26 mouse cellular contexts compared by ENCODE assay signal in the genomic region with DNA sequence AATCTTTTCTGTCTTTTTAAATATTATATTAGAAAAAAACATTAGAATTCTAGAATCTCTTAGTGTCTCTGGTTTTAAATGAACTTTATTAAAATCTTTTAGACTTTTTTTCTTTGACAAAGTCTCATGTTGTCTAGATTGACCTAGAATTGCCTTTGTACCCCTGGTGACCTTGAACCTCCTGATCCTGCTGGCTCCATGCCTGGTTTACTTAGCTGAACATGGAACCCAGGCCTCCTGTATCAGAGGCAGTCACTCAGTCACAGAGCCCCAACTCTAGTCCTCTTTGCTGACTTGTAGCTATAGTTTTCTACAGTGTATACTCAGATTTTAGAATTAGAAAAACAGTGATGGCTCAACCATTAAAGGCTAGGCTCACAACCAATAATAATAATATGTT. TPM values are rescaled to one million over a fixed set of nuclear protein-coding genes. Genes with fewer than 3 reads are reported as not detected.
DNase-seq lines count a peak whose midpoint lies in the region; TF ChIP-seq lines count a peak whose summit lies in the region.
"Had no signal": no experiment of that assay in that cellular context is flagged by ENCODE, and none has a peak within 500 bp of the region (broad histone marks: within the 10 kb centered on the region; RNA-seq: fewer than 3 reads in every experiment).

No protein-coding gene starts in this region.

- no peak overlapping the region for H3K9ac ChIP-seq in liver, adult 2 months (ENCODE audit: low read depth, low read length)
- H3K9ac ChIP-seq: forebrain, postnatal 0 days; lung, embryonic 14.5 days; midbrain, embryonic 15.5 days; neural tube, embryonic 12.5 days had no signal

- intact Hi-C loops in gastrocnemius, adult 2 months (cut with DNase I) = no loop called here

- peaks cover 14% of the 10 kb centered on the region for H3K79me2 ChIP-seq in liver, adult 2 months (ENCODE audit: control insufficient read depth, insufficient read depth, low read length)

- no peak for TF ChIP-seq POLR2A in liver, adult 2 months (IDR thresholded peaks at IDR 0.05; ENCODE audit: extremely low read depth, insufficient read depth, low read length)

- TF ChIP-seq CTCF in liver, adult 2 months (IDR thresholded peaks at IDR 0.05; ENCODE audit: low read depth, low read length) = no peak
- TF ChIP-seq CTCF in gastrocnemius, adult 2 months (IDR thresholded peaks at IDR 0.05) = no peak

- H3K27ac ChIP-seq in liver, adult 2 months (replicated peaks; ENCODE audit: insufficient read depth, low read depth, low read length) = no peak overlapping the region
- H3K27ac ChIP-seq in gastrocnemius, adult 2 months = no peak overlapping the region
- H3K27ac ChIP-seq: forebrain, embryonic 10.5 days; heart, adult 2 months; hindbrain, embryonic 10.5 days; hindbrain, postnatal 0 days; layer of hippocampus, adult 2 months; limb, embryonic 10.5 days; midbrain, embryonic 15.5 days; neural tube, embryonic 12.5 days had no signal

- H3K4me3 ChIP-seq in liver, adult 2 months (ENCODE audit: insufficient read depth, low read depth, low read length) = no peak overlapping the region
- no peak overlapping the region for H3K4me3 ChIP-seq in gastrocnemius, adult 2 months
- H3K4me3 ChIP-seq: forebrain, embryonic 10.5 days; heart, adult 2 months; hindbrain, embryonic 10.5 days; layer of hippocampus, adult 2 months; limb, embryonic 10.5 days; midbrain, embryonic 15.5 days; neural tube, embryonic 12.5 days had no signal

- peak; percentile 53 to 76 for DNase-seq in adrenal gland, adult (ENCODE audit: inconsistent age in 2 of 2, low spot score in 1 of 2)
- no peak for DNase-seq in adrenal gland, adult 18-20 months (ENCODE audit: low spot score in 2 of 2)
- DNase-seq in heart, postnatal 4 days = peak; percentile 32
- DNase-seq in heart, adult 8-10 months (ENCODE audit: low spot score) = no peak
- DNase-seq in liver, adult 2 months (ENCODE audit: extremely low read depth, low read depth, low spot score) = peak; percentile 91
- DNase-seq in liver = no peak
- peak; percentile 43 for DNase-seq in kidney, postnatal 14 days
- DNase-seq in gastrocnemius, adult 2 months = no peak
- DNase-seq: cerebellum, adult 11-12 months; forebrain, postnatal 0 days; gastrocnemius, postnatal 25 days; heart, adult 2 months; lung, embryonic 14.5 days; lung, postnatal 4 days; right cerebral cortex, postnatal 14 days; spleen, adult 18-20 months; thymus, postnatal 25 days had no signal

- peaks cover 51% of the 10 kb centered on the region for H3K36me3 ChIP-seq in liver, adult 2 months (ENCODE audit: control insufficient read depth, insufficient read depth, low read length)

- peaks cover 17% of the 10 kb centered on the region for H3K4me1 ChIP-seq in liver, adult 2 months (ENCODE audit: control insufficient read depth, insufficient read depth, low read length)

- H3K27me3 ChIP-seq in liver, adult 2 months (ENCODE audit: control insufficient read depth, insufficient read depth, low read length) = no peaks in the 10 kb centered on the region
- H3K27me3 ChIP-seq: midbrain, embryonic 15.5 days; neural tube, embryonic 12.5 days had no signal

RNA-seq across cellular contexts. Expression of gene BC005537, which starts 4.6 kb away (rescaled TPM):
- total RNA-seq in adrenal gland, adult 18-20 months (2021) = 100 to 1,000 TPM; 173 to 246 TPM
- total RNA-seq in heart, postnatal 4 days (2021) = 100 to 1,000 TPM; 156 to 166 TPM
- 100 to 1,000 TPM; 108 to 118 (median 112) TPM for total RNA-seq in heart, adult 8-10 months (2022)
- 63.3 and 80.9 TPM in 2 replicates for total RNA-seq in liver, adult 2 months (2014; rRNA removed)
- 20.3 and 23.5 TPM in 2 replicates for polyA plus RNA-seq in liver, adult 2 months (2012; rRNA removed)
- 10 to 100 TPM; 47.1 to 52.2 TPM for total RNA-seq in gastrocnemius, adult 2 months (2021)

RNA-seq across cellular contexts. Expression of gene Acot13, which starts 25.3 kb away (rescaled TPM):
- total RNA-seq in adrenal gland, adult 18-20 months (2021) = 10 to 100 TPM; 67.1 to 80.5 TPM
- total RNA-seq in heart, postnatal 4 days (2021) = 100 to 1,000 TPM; 233 to 245 TPM
- total RNA-seq in heart, adult 8-10 months (2022) = 100 to 1,000 TPM; 404 to 453 (median 416) TPM
- total RNA-seq in liver, adult 2 months (2014; rRNA removed) = 95.8 and 97.7 TPM in 2 replicates
- 96.4 and 108 TPM in 2 replicates for polyA plus RNA-seq in liver, adult 2 months (2012; rRNA removed)
- 100 to 1,000 TPM; 123 to 190 TPM for total RNA-seq in gastrocnemius, adult 2 months (2021)

RNA-seq across cellular contexts. Expression of gene Tdp2, which starts 25.4 kb away (rescaled TPM):
- total RNA-seq in adrenal gland, adult 18-20 months (2021) = 10 to 100 TPM; 15.8 to 19.8 TPM
- total RNA-seq in heart, postnatal 4 days (2021) = 10 to 100 TPM; 16.9 to 21.0 TPM
- total RNA-seq in heart, adult 8-10 months (2022) = 10 to 100 TPM; 11.3 to 14.2 (median 13.3) TPM
- total RNA-seq in liver, adult 2 months (2014; rRNA removed) = 28.9 and 29.4 TPM in 2 replicates
- 18.5 and 18.6 TPM in 2 replicates for polyA plus RNA-seq in liver, adult 2 months (2012; rRNA removed)
- total RNA-seq in gastrocnemius, adult 2 months (2021) = 1 to 10 TPM; 8.9 to 9.0 TPM

RNA-seq across cellular contexts. Expression of gene D130043K22Rik, which starts 38.9 kb away (rescaled TPM):
- under 1 TPM; 0.51 to 0.66 TPM for total RNA-seq in adrenal gland, adult 18-20 months (2021)
- under 1 TPM in 1 of 2 experiments, not detected in 1; 0.05 TPM for total RNA-seq in heart, postnatal 4 days (2021)
- not detected for total RNA-seq in heart, adult 8-10 months (2022)
- total RNA-seq in liver, adult 2 months (2014; rRNA removed) = 12.2 and 15.9 TPM in 2 replicates
- polyA plus RNA-seq in liver, adult 2 months (2012; rRNA removed) = 3.8 and 8.1 TPM in 2 replicates
- total RNA-seq in gastrocnemius, adult 2 months (2021) = not detected
- total RNA-seq: gastrocnemius, postnatal 25 days had no signal
- polyA plus RNA-seq: heart, embryonic 16.5 days; liver, embryonic 11.5 days had no signal

RNA-seq across cellular contexts. Expression of gene Gmnn, which starts 44.4 kb away (rescaled TPM):
- 1 to 10 TPM; 5.8 to 6.5 TPM for total RNA-seq in adrenal gland, adult 18-20 months (2021)
- 10 to 100 TPM; 69.9 to 75.8 TPM for total RNA-seq in heart, postnatal 4 days (2021)
- 10 to 100 TPM; 48.1 to 77.5 (median 69.4) TPM for total RNA-seq in heart, adult 8-10 months (2022)
- total RNA-seq in liver, adult 2 months (2014; rRNA removed) = 8.1 and 13.6 TPM in 2 replicates
- 1.4 and 2.9 TPM in 2 replicates for polyA plus RNA-seq in liver, adult 2 months (2012; rRNA removed)
- 1 to 10 TPM; 3.8 to 5.1 TPM for total RNA-seq in gastrocnemius, adult 2 months (2021)

Comparison
In these comparisons a context has a peak if more than half of its experiments do, and no peak if none do; other contexts are left out.
1. DNase-seq: peak in adrenal gland, adult (2 of 2), heart, postnatal 4 days (single experiment), liver, adult 2 months (single experiment) and kidney, postnatal 14 days (single experiment); none in adrenal gland, adult 18-20 months (0 of 2), heart, adult 8-10 months (single experiment), liver (single experiment) and gastrocnemius, adult 2 months (single experiment).